Comparison of ENCODE assay signal across 8 mouse cellular contexts in the genomic region with DNA sequence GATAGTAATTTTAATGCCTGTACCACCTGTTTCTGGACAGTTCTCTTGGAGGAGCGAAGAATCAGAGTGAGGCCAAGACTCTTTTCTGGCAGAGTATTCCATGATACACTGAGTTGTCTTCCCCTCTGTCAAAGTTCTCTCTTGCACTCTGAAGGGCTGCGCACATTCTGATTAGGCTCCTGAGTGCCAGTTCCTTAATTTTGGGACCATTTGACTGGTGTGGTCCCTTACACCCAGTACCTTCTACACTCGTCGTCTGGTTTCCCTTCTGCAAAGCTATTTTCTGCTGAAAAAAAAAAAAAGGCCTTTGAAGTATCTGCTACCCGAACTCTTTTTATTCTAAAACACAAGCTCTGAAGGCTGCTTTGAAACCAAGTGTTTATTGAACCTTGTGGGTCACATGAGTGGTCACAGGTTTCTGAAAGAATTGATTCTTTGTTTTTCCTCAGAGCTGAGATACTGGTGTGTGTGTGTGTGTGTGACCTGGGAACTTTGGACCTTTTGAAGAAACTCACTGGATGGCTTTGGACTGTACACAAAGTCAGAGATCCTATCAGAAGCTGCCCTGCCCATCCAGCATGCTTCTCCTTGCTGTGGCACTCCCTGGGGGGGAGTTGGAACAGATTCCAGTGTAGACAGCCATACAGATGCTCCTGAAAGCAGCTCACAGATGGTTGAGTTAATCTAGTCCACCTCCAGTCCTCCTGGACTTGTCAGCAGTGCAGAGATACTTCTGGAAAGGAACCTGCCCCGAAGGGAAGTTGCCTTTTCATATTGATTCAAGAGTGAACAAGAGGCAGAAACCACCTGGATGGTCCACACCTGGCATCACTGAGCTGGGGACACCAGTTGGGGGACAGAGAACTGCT. TPM values are rescaled to one million over a fixed set of nuclear protein-coding genes. Genes with fewer than 3 reads are reported as not detected.
DNase-seq lines count a peak whose midpoint lies in the region; ATAC-seq lines count a peak whose summit lies in the region.

No protein-coding gene starts in this region.

- no peak overlapping the region for H3K4me2 ChIP-seq in forebrain, embryonic 16.5 days (ENCODE audit: low read length)
- peak overlapping the region; percentile 80 for H3K4me2 ChIP-seq in liver, embryonic 12.5 days

- no peaks in the 10 kb centered on the region for H3K9me3 ChIP-seq in forebrain, embryonic 10.5 days
- H3K9me3 ChIP-seq in forebrain, embryonic 16.5 days (ENCODE audit: control insufficient read depth, low read length): no peaks in the 10 kb centered on the region
- no peaks in the 10 kb centered on the region for H3K9me3 ChIP-seq in liver, embryonic 12.5 days (replicated peaks)

- peaks cover 43% of the 10 kb centered on the region for H3K4me1 ChIP-seq in forebrain, embryonic 10.5 days
- peaks cover 30% of the 10 kb centered on the region for H3K4me1 ChIP-seq in forebrain, embryonic 16.5 days (replicated peaks; ENCODE audit: control insufficient read depth, insufficient read depth, low read length)
- H3K4me1 ChIP-seq in liver, embryonic 12.5 days: peaks cover 56% of the 10 kb centered on the region

- no peaks in the 10 kb centered on the region for H3K27me3 ChIP-seq in forebrain, embryonic 10.5 days (ENCODE audit: poor library complexity, severe bottlenecking)
- H3K27me3 ChIP-seq in forebrain, embryonic 16.5 days (replicated peaks; ENCODE audit: control insufficient read depth, insufficient read depth, low read length): no peaks in the 10 kb centered on the region
- no peaks in the 10 kb centered on the region for H3K27me3 ChIP-seq in liver, embryonic 12.5 days (replicated peaks)

- H3K27ac ChIP-seq in forebrain, embryonic 10.5 days: no peak overlapping the region
- no peak overlapping the region for H3K27ac ChIP-seq in forebrain, embryonic 16.5 days (ENCODE audit: low read length)
- peak overlapping the region; percentile 75; the same call in 1 of the 2 replicates for H3K27ac ChIP-seq in liver, embryonic 12.5 days

- peaks cover 56% of the 10 kb centered on the region for H3K36me3 ChIP-seq in forebrain, embryonic 10.5 days (replicated peaks)
- peaks cover 4% of the 10 kb centered on the region for H3K36me3 ChIP-seq in forebrain, embryonic 16.5 days (ENCODE audit: control insufficient read depth, insufficient read depth)
- peaks cover 48% of the 10 kb centered on the region for H3K36me3 ChIP-seq in liver, embryonic 12.5 days

- 83% methylated on average over 6 of the region's 6 CpGs for WGBS in forebrain, embryonic 10.5 days
- 68% methylated on average over 6 of the region's 6 CpGs for WGBS in forebrain, embryonic 16.5 days
- 75% methylated on average over 6 of the region's 6 CpGs for WGBS in liver, embryonic 12.5 days (ENCODE audit: insufficient replicate concordance)

- H3K4me3 ChIP-seq in forebrain, embryonic 10.5 days: peak overlapping the region; percentile 87; the same call in 1 of the 2 replicates
- no peak overlapping the region for H3K4me3 ChIP-seq in forebrain, embryonic 16.5 days (replicated peaks; ENCODE audit: low read length)
- 0 out of 2 replicates have a peak overlapping the region, but pooled peaks have one; percentile 88 for H3K4me3 ChIP-seq in liver, embryonic 12.5 days

- ATAC-seq in forebrain, embryonic 16.5 days: no peak
- ATAC-seq in liver, embryonic 12.5 days: no peak

- DNase-seq in forebrain, embryonic 10.5 days (ENCODE audit: extremely low spot score, low spot score): no peak
- DNase-seq in right cerebral cortex, adult 18-20 months: peak; percentile 79
- DNase-seq in right cerebral cortex, postnatal 14 days: no peak
- no peak for DNase-seq in spleen, adult 18-20 months
- no peak for DNase-seq in T-cell, adult 2 months (ENCODE audit: low spot score)
- no peak for DNase-seq in gastrocnemius, postnatal 36 days

- intact Hi-C loops in gastrocnemius, postnatal 36 days (cut with DNase I): loop anchor here (5.0 kb wide), 1 partner anchor 67 kb away; a partner anchor contains a TSS

- no peak overlapping the region for H3K9ac ChIP-seq in forebrain, embryonic 16.5 days (replicated peaks; ENCODE audit: low read depth, low read length)
- H3K9ac ChIP-seq in liver, embryonic 12.5 days: 0 out of 2 replicates have a peak overlapping the region, but pooled peaks have one; percentile 6

RNA-seq across cellular contexts. Expression of a gene that starts 1.4 kb away (rescaled TPM):
- polyA plus RNA-seq in forebrain, embryonic 10.5 days (2016; fragmentation: Nextera tagmentation; extraction: Ambion mirVana): 32.7 and 33.6 TPM in 2 replicates
- 30.1 and 37.6 TPM in 2 replicates for polyA plus RNA-seq in forebrain, embryonic 16.5 days (2015; fragmentation: Nextera tagmentation; extraction: Ambion mirVana)
- polyA plus RNA-seq in liver, embryonic 12.5 days (2016; fragmentation: Nextera tagmentation; extraction: Ambion mirVana): 17.2 and 18.7 TPM in 2 replicates
- 1 to 10 TPM; 3.8 to 4.2 TPM for total RNA-seq in gastrocnemius, postnatal 36 days (2021)

RNA-seq across cellular contexts. Expression of a gene that starts 1.5 kb away (rescaled TPM):
- polyA plus RNA-seq in forebrain, embryonic 10.5 days (2016; fragmentation: Nextera tagmentation; extraction: Ambion mirVana): 47.2 and 48.9 TPM in 2 replicates
- 52.6 and 62.5 TPM in 2 replicates for polyA plus RNA-seq in forebrain, embryonic 16.5 days (2015; fragmentation: Nextera tagmentation; extraction: Ambion mirVana)
- polyA plus RNA-seq in liver, embryonic 12.5 days (2016; fragmentation: Nextera tagmentation; extraction: Ambion mirVana): 23.1 and 26.1 TPM in 2 replicates
- 1 to 10 TPM; 2.8 to 3.4 TPM for total RNA-seq in gastrocnemius, postnatal 36 days (2021)

RNA-seq across cellular contexts. Expression of a gene that starts 11.5 kb away (rescaled TPM):
- polyA plus RNA-seq in forebrain, embryonic 10.5 days (2016; fragmentation: Nextera tagmentation; extraction: Ambion mirVana): 0.19 and 0.31 TPM in 2 replicates
- polyA plus RNA-seq in forebrain, embryonic 16.5 days (2015; fragmentation: Nextera tagmentation; extraction: Ambion mirVana): 0.09 and 0.17 TPM in 2 replicates
- 0.35 and 0.41 TPM in 2 replicates for polyA plus RNA-seq in liver, embryonic 12.5 days (2016; fragmentation: Nextera tagmentation; extraction: Ambion mirVana)
- total RNA-seq in gastrocnemius, postnatal 36 days (2021): not detected

RNA-seq across cellular contexts. Expression of a gene that starts 18.2 kb away (rescaled TPM):
- 41.7 and 42.0 TPM in 2 replicates for polyA plus RNA-seq in forebrain, embryonic 10.5 days (2016; fragmentation: Nextera tagmentation; extraction: Ambion mirVana)
- polyA plus RNA-seq in forebrain, embryonic 16.5 days (2015; fragmentation: Nextera tagmentation; extraction: Ambion mirVana): 34.7 and 36.7 TPM in 2 replicates
- polyA plus RNA-seq in liver, embryonic 12.5 days (2016; fragmentation: Nextera tagmentation; extraction: Ambion mirVana): 19.7 and 20.7 TPM in 2 replicates
- 10 to 100 TPM; 12.0 to 12.4 TPM for total RNA-seq in gastrocnemius, postnatal 36 days (2021)

RNA-seq across cellular contexts. Expression of a gene that starts 50.3 kb away (rescaled TPM):
- 11.9 and 15.0 TPM in 2 replicates for polyA plus RNA-seq in forebrain, embryonic 10.5 days (2016; fragmentation: Nextera tagmentation; extraction: Ambion mirVana)
- polyA plus RNA-seq in forebrain, embryonic 16.5 days (2015; fragmentation: Nextera tagmentation; extraction: Ambion mirVana): 41.1 and 43.8 TPM in 2 replicates
- polyA plus RNA-seq in liver, embryonic 12.5 days (2016; fragmentation: Nextera tagmentation; extraction: Ambion mirVana): 0.93 and 1.1 TPM in 2 replicates
- total RNA-seq in gastrocnemius, postnatal 36 days (2021): under 1 TPM; 0.36 to 0.74 TPM
